Mouse (Mus musculus): ENCODE results near the gene Ifitm10. TPM values are rescaled to one million over a fixed set of nuclear protein-coding genes. Genes with fewer than 3 reads are reported as not detected.
A peak's percentile ranks its signal among the peaks of the same experiment; 100 is the strongest.

Gene Ifitm10
- 48.5 and 49.1 TPM in 2 replicates for polyA plus RNA-seq (2012; rRNA removed)

GRCm38 (mm10) chr7:142373641-142374412 is at the start of gene Ifitm10:
Ifitm10 (minus strand) TSS chr7:142373753.
- Histone ChIP-seq H3K4me1 (ENCODE audit: control insufficient read depth, insufficient read depth, low read length) (peaks cover 8% of the 10 kb centered on the region), H3K4me3 (replicated peaks; ENCODE audit: extremely low read depth, low read depth, low read length) (peak within 1 kb of the TSS; percentile 12)
- 69% methylated on average over 8 of the region's 8 CpGs for WGBS
- TF ChIP-seq CTCF (IDR thresholded peaks at IDR 0.05; ENCODE audit: insufficient read depth, low read length) (no peak), POLR2A (IDR thresholded peaks at IDR 0.05; ENCODE audit: borderline replicate concordance, extremely low read depth, low read depth, low read length) (no peak)
- DNase-seq = no peak

DNA sequence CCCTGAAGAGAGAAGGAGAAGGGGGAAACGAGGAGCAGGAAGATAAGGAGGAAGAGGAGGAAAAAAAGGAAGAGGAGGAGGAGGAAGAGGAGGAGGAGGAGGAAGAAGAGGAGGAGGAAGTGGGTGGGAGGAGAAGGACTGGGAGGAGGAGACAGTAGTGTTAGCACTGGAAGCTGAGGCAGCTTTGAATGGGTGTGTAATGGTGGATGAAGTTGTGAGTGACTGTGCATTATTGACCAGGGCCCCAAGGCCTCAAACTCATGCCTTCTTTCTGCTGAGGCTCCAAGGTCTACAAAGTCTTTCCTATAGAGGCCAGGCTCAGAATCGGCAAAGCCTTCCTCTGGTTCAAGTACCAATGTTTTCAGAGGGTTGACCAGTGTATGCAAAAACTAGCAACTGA is 48.3 kb upstream of the Ifitm10 start:
- Histone ChIP-seq H3K4me1 (ENCODE audit: control insufficient read depth, insufficient read depth, low read length) (no peaks in the 10 kb centered on the region), H3K4me3 (replicated peaks; ENCODE audit: extremely low read depth, low read depth, low read length) (no peak overlapping the region)
- WGBS = 62% methylated on average over 2 of the region's 2 CpGs
- no peak for TF ChIP-seq POLR2A (IDR thresholded peaks at IDR 0.05; ENCODE audit: borderline replicate concordance, extremely low read depth, low read depth, low read length)
- no peak for TF ChIP-seq CTCF (IDR thresholded peaks at IDR 0.05; ENCODE audit: insufficient read depth, low read length)
- no peak for DNase-seq

DNA sequence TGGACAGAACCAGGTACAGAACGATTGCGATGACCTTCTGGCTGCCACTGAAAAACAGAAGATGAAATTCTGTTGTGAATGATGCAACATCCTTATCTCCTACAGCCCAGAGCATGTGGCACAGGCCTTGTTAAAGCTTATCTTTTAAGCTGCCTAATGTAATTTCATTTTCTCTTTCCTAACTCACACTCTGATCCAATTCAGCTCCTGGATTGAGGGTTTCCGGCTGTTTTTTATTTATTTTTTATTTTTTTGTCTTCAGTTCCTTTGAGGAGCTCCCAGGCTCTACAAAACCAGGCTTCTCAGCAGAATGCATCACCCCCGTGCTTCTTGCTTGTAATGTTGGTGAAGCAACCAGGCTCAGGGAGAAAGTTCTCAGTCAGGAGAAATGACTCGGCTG is 46.3 kb upstream of the Ifitm10 start:
- no peak for TF ChIP-seq CTCF (IDR thresholded peaks at IDR 0.05; ENCODE audit: insufficient read depth, low read length)
- TF ChIP-seq POLR2A (IDR thresholded peaks at IDR 0.05; ENCODE audit: borderline replicate concordance, extremely low read depth, low read depth, low read length) = no peak
- H3K4me1 ChIP-seq (ENCODE audit: control insufficient read depth, insufficient read depth, low read length) = peaks cover 4% of the 10 kb centered on the region
- no peak overlapping the region for H3K4me3 ChIP-seq (replicated peaks; ENCODE audit: extremely low read depth, low read depth, low read length)
- 70% methylated on average over 5 of the region's 5 CpGs for WGBS
- no peak for DNase-seq

DNA sequence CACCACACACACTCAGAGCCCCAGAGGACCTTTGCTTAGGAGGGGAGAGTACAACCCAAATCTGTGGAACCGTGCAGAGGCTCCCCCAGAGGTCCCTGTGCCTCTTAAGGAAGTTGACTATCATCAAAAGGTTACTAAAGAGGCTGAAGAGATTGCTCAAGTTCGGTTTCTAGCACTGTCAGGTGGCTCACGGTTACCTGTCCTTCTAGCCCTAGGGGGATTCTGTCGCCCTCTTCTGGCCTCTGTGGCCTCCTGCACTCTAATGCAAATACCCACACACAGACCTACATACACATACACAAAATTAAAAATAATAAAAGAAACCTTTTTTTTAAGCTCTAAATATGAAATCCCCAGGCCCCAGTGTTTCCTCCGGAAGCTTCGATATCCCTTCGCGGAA is 45.1 kb upstream of the Ifitm10 start:
- H3K4me1 ChIP-seq (ENCODE audit: control insufficient read depth, insufficient read depth, low read length) = peaks cover 4% of the 10 kb centered on the region
- H3K4me3 ChIP-seq (replicated peaks; ENCODE audit: extremely low read depth, low read depth, low read length) = no peak overlapping the region
- no peak for DNase-seq
- TF ChIP-seq POLR2A (IDR thresholded peaks at IDR 0.05; ENCODE audit: borderline replicate concordance, extremely low read depth, low read depth, low read length) = no peak
- no peak for TF ChIP-seq CTCF (IDR thresholded peaks at IDR 0.05; ENCODE audit: insufficient read depth, low read length)
- WGBS = 88% methylated on average over 8 of the region's 8 CpGs

DNA sequence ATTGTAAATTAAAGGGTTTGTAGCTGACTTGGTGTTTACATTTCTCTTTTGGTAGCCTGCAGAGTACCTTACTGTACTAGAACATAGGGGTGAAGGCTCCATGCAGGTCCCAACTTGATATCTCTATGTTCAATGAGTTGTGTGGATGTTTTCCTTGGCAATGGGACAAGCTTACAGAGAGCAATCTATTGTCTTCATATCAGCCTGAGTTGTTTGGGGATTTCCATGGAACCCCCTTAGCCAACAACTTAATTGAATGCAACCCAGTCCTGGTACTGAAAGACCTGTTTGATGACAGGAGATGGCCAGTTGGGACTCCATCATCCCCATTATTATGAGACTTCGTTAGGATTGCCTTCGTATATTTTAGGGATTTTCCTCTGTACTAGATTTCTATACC is 44.5 kb upstream of the Ifitm10 start:
- no peak for DNase-seq

GRCm38 (mm10) chr7:142416225-142416624 is 42.7 kb upstream of the Ifitm10 start:
- no peak for DNase-seq
- TF ChIP-seq POLR2A (IDR thresholded peaks at IDR 0.05; ENCODE audit: borderline replicate concordance, extremely low read depth, low read depth, low read length) = no peak
- TF ChIP-seq CTCF (IDR thresholded peaks at IDR 0.05; ENCODE audit: insufficient read depth, low read length) = no peak
- Histone ChIP-seq H3K4me3 (replicated peaks; ENCODE audit: extremely low read depth, low read depth, low read length) (no peak overlapping the region), H3K4me1 (ENCODE audit: control insufficient read depth, insufficient read depth, low read length) (peaks cover 4% of the 10 kb centered on the region)
- WGBS = 56% methylated on average over 3 of the region's 3 CpGs

More for the DNA sequence above, 44.5 kb upstream of the Ifitm10 start:
- Histone ChIP-seq H3K4me1 (ENCODE audit: control insufficient read depth, insufficient read depth, low read length) (peaks cover 4% of the 10 kb centered on the region), H3K4me3 (replicated peaks; ENCODE audit: extremely low read depth, low read depth, low read length) (no peak overlapping the region)
- TF ChIP-seq POLR2A (IDR thresholded peaks at IDR 0.05; ENCODE audit: borderline replicate concordance, extremely low read depth, low read depth, low read length) (no peak), CTCF (IDR thresholded peaks at IDR 0.05; ENCODE audit: insufficient read depth, low read length) (no peak)
- WGBS = 73% methylated on average over 2 of the region's 2 CpGs

DNA sequence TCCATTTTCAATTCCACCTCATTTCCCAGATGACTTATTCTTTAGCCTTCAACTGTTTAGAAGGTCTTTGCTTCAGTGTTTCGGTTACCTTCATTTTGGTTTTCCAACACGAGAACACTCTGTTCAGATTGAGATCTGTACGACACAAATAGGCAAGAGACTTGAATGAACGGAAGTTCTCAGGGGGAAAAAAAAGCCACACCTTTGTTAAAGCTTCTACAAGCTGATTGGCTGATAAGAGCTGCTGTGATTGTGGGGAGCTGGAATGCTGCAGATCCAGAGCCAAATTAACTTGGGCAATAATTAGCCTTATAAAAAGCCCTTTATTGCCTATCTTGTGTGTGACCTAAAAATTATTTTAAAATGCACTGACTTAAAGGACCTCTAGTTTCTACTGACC is 41.8 kb upstream of the Ifitm10 start:
- Histone ChIP-seq H3K4me1 (ENCODE audit: control insufficient read depth, insufficient read depth, low read length) (peaks cover 4% of the 10 kb centered on the region), H3K4me3 (replicated peaks; ENCODE audit: extremely low read depth, low read depth, low read length) (no peak overlapping the region)
- TF ChIP-seq POLR2A (IDR thresholded peaks at IDR 0.05; ENCODE audit: borderline replicate concordance, extremely low read depth, low read depth, low read length) = no peak
- no peak for TF ChIP-seq CTCF (IDR thresholded peaks at IDR 0.05; ENCODE audit: insufficient read depth, low read length)
- no peak for DNase-seq
- WGBS = 41% methylated on average over 4 of the region's 4 CpGs

- DNase-seq = no peak
- 77% methylated on average over 6 of the region's 6 CpGs for WGBS
- TF ChIP-seq POLR2A (IDR thresholded peaks at IDR 0.05; ENCODE audit: borderline replicate concordance, extremely low read depth, low read depth, low read length) (no peak), CTCF (IDR thresholded peaks at IDR 0.05; ENCODE audit: insufficient read depth, low read length) (no peak)
- Histone ChIP-seq H3K4me1 (ENCODE audit: control insufficient read depth, insufficient read depth, low read length) (peaks cover 4% of the 10 kb centered on the region), H3K4me3 (replicated peaks; ENCODE audit: extremely low read depth, low read depth, low read length) (no peak overlapping the region)
Observed at GRCm38 (mm10) chr7:142413285-142413684, 39.7 kb upstream of the Ifitm10 start.

DNA sequence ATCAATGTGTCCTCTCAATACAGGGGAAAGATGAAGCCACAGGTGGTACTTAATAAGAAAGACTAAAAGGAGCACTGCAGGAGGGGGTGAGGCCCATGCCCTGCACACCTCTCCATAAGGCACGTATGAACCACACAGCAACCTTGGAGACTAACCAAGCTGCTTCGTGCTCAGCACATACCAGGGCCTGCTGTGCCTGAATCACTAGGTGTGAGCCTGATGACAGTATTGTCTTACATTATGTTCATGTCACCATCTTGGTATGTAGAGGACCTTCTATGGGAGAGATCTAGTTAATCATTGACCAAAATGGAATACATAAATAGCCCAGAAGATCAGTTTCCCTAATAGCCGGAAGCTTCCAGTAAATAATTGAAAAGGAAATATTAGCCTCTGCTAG is 36.0 kb upstream of the Ifitm10 start:
- H3K4me3 ChIP-seq (replicated peaks; ENCODE audit: extremely low read depth, low read depth, low read length) = no peak overlapping the region
- WGBS = 76% methylated on average over 3 of the region's 3 CpGs
- DNase-seq = no peak
- H3K4me1 ChIP-seq (ENCODE audit: control insufficient read depth, insufficient read depth, low read length) = no peaks in the 10 kb centered on the region
- TF ChIP-seq POLR2A (IDR thresholded peaks at IDR 0.05; ENCODE audit: borderline replicate concordance, extremely low read depth, low read depth, low read length) = no peak

GRCm38 (mm10) chr7:142408686-142409085 is 35.1 kb upstream of the Ifitm10 start:
- DNase-seq = no peak
- TF ChIP-seq POLR2A (IDR thresholded peaks at IDR 0.05; ENCODE audit: borderline replicate concordance, extremely low read depth, low read depth, low read length) (no peak), CTCF (IDR thresholded peaks at IDR 0.05; ENCODE audit: insufficient read depth, low read length) (no peak)
- WGBS = 90% methylated on average over 8 of the region's 8 CpGs
- Histone ChIP-seq H3K4me3 (replicated peaks; ENCODE audit: extremely low read depth, low read depth, low read length) (no peak overlapping the region), H3K4me1 (ENCODE audit: control insufficient read depth, insufficient read depth, low read length) (no peaks in the 10 kb centered on the region)

Data from lung, adult 2 months (tissue).